Mouse (Mus musculus): ENCODE results near the gene Cd180.

DNA sequence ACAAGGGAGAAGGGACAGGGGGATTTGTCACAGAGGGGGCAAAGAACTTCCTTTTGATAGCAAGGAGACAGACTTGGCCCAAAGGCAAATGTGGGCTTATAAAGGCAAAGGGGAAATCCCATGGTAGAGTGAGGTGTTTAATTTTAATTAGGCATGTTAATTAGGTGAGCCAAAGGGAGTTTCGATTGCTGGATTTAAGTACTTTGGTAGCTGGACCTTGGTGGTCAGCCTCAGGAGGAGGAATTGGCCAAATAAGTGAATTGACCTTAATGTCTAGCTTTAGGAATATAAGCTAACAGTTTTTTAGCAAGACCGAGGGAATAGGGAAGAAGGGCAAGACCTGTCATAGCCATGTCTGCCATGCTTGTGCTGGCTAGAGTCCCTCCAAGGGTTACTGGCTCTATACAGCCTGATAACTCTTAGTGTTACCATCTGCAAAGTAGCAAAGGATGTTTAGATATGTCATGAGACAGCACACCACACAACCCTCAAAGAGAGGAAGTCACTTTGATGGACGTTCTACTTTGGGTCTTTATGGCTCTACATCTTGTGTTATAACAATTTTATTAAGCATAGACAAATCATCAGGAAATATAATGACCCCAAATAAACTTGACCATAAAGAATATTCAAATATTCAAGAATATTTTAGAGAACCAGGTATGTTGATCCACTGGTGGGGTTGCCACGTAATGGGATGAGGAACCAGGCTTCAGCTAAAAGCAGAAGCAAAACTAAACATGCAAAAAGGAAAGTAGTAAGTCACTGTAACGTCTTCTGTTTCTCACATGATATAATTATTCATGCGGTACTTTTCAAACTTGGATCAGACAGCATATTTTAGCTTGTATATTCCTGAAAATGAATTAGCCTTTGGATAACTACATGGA, 3.9 kb upstream of the Cd180 start:
- TF ChIP-seq POLR2A (IDR thresholded peaks at IDR 0.05; ENCODE audit: borderline replicate concordance, low read depth, low read length): no peak
- no peak for TF ChIP-seq CTCF (IDR thresholded peaks at IDR 0.05; ENCODE audit: low read depth, low read length)
